Mouse (Mus musculus): Measurements from ENCODE around the gene Rasal1. TPM values are rescaled to one million over a fixed set of nuclear protein-coding genes. Genes with fewer than 3 reads are reported as not detected.
A peak's percentile ranks its signal among the peaks of the same experiment; 100 is the strongest.

Rasal1 gene
- polyA plus RNA-seq, 1 experiment from 2014 or later = 1.0 TPM

DNA sequence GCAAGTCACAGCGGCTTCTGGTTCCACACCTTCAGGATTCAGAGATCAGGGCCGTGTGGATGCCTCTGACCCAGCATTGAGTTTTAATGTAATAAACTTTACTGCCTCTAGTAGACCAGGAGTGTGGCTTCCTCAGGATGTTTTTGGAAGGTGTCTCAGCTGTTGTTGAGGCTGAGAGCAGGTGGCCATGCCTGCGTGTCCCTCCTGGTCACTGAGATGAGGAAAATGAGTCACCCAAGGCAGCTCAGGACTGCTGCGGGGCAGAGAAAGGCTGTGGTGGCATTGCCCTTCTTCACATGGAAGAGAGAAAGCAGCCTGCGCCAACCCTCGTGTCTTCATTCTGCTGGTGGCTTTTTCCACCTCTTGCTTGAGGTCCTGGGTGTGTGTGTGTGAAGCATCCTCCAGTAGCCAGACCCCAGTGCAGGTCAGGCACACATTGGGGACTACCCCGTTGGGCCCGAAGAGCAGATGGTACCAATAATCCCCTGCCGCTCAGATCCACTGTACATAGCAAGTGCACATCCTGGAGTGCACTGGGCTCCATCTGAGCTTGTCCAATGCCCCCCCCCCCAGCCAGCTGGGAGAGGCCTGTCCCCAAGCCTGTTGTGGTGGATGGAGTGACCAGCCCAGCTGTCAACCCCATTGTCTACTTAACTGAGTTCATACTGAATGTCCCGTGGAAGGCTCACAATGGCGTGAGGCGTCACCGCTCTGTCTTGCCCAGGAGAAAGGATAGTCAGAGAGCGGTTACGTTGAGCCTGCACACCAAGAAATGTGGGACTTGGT is 20.9 kb upstream of the Rasal1 start:
- H3K9ac ChIP-seq = no peak overlapping the region
- H3K27me3 ChIP-seq (replicated peaks) = peaks cover 8% of the 10 kb centered on the region
- 78% methylated on average over 15 of the region's 15 CpGs for WGBS
- peaks cover 5% of the 10 kb centered on the region for H3K4me1 ChIP-seq
- H3K4me3 ChIP-seq = no peak overlapping the region
- ATAC-seq (replicated peaks) = no peak
- no peaks in the 10 kb centered on the region for H3K9me3 ChIP-seq
- H3K36me3 ChIP-seq (replicated peaks) = 0 out of 2 replicates have a peak, but pooled peaks cover 19% of the 10 kb centered on the region
- H3K27ac ChIP-seq = no peak overlapping the region
- no peak overlapping the region for H3K4me2 ChIP-seq

DNA sequence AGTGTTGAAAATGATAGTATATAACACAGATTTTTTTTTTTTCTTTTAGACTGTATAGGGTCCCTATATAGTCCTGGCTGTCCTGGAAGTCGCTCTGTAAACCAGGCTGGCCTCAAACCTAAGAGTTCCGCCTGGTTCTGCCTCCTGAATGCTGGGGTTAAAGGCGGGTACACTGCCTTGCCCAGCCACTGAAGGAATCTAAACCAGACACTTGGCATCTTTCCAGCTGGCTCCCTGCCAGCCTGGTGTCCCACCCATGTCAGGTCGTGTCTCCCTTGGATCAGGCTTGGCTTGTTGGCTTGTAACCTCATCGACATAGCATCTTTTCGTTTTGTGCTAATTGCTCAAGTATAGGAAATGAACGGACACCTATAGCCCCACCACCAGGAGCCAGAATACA is 20.0 kb upstream of the Rasal1 start:
- Histone ChIP-seq H3K27ac (no peak overlapping the region), H3K9ac (no peak overlapping the region), H3K9me3 (no peaks in the 10 kb centered on the region), H3K4me3 (no peak overlapping the region), H3K27me3 (replicated peaks) (peaks cover 8% of the 10 kb centered on the region), H3K36me3 (replicated peaks) (0 out of 2 replicates have a peak, but pooled peaks cover 19% of the 10 kb centered on the region), H3K4me1 (peaks cover 5% of the 10 kb centered on the region), H3K4me2 (no peak overlapping the region)
- WGBS = 58% methylated on average over 7 of the region's 7 CpGs
- ATAC-seq (replicated peaks) = no peak

DNA sequence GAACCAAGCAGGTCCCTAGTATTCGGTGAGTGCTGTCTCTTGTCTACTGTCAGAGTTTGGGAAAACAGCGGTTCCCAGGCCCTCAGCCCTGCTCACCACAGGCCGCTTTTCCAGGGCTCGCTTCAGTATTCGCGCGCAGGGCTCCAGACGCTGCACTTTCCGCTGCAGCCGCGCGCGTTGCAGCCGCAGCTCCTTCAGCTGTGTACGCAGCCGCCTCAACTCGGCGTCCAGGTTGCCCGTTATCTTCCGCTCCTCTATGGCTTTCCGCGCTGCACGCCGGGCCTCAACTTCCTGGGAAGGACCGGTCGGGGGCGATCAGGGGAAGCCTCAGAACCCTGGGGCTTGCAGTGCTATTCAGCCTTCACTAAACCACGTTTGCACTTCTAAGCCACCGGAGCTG is 17.5 kb upstream of the Rasal1 start:
- Histone ChIP-seq H3K4me3 (0 out of 2 replicates have a peak overlapping the region, but pooled peaks have one; percentile 2), H3K36me3 (replicated peaks) (0 out of 2 replicates have a peak, but pooled peaks cover 8% of the 10 kb centered on the region)

DNA sequence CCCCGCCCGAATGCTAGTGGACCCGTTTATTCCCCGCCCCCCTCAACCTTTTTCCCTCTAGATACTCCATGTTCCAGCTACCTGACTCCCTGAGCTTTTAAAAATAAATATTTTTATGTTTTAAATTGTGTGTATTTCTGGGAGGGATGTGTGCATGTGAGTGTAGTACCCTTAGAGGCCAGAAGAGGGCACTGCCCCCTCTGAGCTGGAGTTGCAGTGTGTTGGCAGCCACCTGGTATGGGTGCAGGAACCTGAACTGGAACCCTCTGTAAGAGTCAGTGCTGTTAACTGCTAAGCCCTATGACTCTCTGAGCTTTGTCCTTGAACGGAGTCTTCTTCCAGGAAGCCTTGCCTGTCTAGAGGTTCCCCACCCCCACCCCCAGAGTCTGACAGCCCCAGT is 16.7 kb upstream of the Rasal1 start:
- Histone ChIP-seq H3K4me3 (no peak overlapping the region), H3K4me1 (peaks cover 5% of the 10 kb centered on the region), H3K27me3 (replicated peaks) (peaks cover 8% of the 10 kb centered on the region), H3K27ac (no peak overlapping the region), H3K4me2 (no peak overlapping the region), H3K9ac (no peak overlapping the region), H3K9me3 (no peaks in the 10 kb centered on the region), H3K36me3 (replicated peaks) (0 out of 2 replicates have a peak, but pooled peaks cover 8% of the 10 kb centered on the region)
- ATAC-seq (replicated peaks) = no peak
- 93% methylated on average over 5 of the region's 5 CpGs for WGBS

More for the DNA sequence above, 17.5 kb upstream of the Rasal1 start:
- peaks cover 5% of the 10 kb centered on the region for H3K4me1 ChIP-seq
- 6% methylated on average over 29 of the region's 29 CpGs for WGBS
- peaks cover 8% of the 10 kb centered on the region for H3K27me3 ChIP-seq (replicated peaks)
- H3K9ac ChIP-seq = peak overlapping the region; percentile 22; the same call in 1 of the 2 replicates
- H3K9me3 ChIP-seq = no peaks in the 10 kb centered on the region
- no peak overlapping the region for H3K27ac ChIP-seq
- no peak for ATAC-seq (replicated peaks)
- peak overlapping the region; percentile 47 for H3K4me2 ChIP-seq

DNA sequence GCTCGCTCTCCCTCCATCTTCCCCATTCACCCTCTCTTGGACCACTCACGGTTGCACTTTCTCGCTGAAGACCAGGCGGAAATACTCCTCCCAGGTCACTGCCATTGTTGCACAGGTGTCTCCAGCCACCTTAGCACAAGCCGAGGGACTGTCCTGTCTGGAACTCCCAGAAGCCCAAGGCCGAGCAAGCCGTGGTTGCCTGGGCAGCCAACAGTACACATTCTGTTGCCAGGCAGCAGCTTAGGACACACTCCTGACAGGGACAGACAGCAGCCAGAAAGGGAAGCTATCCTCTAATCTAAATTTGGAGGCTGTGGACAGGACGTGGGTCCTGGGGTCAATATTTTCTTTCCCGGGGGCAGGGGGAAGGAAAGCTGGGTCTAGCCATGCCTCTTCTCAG is 14.5 kb upstream of the Rasal1 start, which contains the start of gene Cfap73:
Gene Cfap73, minus strand, starts transcription at position 105 of the 400 bp plus-strand sequence.
- H3K36me3 ChIP-seq (replicated peaks) = no peaks in the 10 kb centered on the region
- ATAC-seq (replicated peaks) = no peak
- H3K4me2 ChIP-seq = no peak within 1 kb of the TSS
- H3K4me3 ChIP-seq = no peak within 1 kb of the TSS
- no peak within 1 kb of the TSS for H3K27ac ChIP-seq
- WGBS = 58% methylated on average over 9 of the region's 9 CpGs
- H3K4me1 ChIP-seq = peaks cover 5% of the 10 kb centered on the region
- H3K27me3 ChIP-seq (replicated peaks) = peaks cover 8% of the 10 kb centered on the region
- no peaks in the 10 kb centered on the region for H3K9me3 ChIP-seq
- no peak within 1 kb of the TSS for H3K9ac ChIP-seq

DNA sequence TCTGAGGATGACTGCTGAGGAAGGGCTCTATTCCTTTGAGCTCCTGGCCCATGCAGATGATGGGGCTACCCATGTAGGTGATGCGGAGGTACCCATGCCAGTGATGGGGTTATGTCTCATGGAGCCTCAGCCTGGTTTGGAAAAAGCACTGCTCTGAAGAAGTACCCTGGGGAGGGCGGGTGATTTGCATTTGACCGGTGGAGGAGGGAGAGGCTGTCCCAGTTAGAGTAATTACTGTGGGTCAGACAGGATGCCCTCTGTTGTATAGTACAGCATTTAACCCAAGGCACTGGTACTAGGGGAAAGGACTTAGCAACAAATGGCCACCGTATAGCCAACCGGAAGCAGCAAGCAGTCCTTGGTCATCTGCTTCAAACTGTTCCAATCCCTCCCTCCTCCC is 13.8 kb upstream of the Rasal1 start:
- 56% methylated on average over 5 of the region's 5 CpGs for WGBS
- no peaks in the 10 kb centered on the region for H3K36me3 ChIP-seq (replicated peaks)

DNA sequence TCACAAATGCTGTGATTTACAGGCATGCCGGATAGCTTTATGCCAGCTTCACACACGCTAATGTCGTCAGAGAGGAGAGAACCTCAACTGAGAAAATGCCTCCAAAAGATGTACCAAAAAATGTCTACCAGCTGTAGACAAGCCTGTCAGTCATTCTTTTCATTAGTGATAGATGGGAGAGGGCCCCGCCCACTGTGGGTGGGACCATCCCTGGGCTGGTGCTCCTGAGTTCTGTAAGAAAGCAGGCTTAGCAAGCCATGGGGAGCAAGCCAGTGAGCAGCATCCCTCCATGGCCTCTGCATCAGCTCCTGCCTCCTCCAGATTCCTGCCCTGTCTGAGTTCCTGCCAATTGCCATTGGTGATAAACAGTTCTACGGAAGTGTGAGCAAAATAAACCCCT is 13.0 kb upstream of the Rasal1 start:
- Histone ChIP-seq H3K4me1 (peaks cover 5% of the 10 kb centered on the region), H3K9me3 (no peaks in the 10 kb centered on the region), H3K27me3 (replicated peaks) (0 out of 2 replicates have a peak, but pooled peaks cover under 1% of the 10 kb centered on the region), H3K9ac (no peak overlapping the region), H3K36me3 (replicated peaks) (no peaks in the 10 kb centered on the region), H3K4me2 (no peak overlapping the region), H3K27ac (no peak overlapping the region), H3K4me3 (no peak overlapping the region)
- 85% methylated on average over 5 of the region's 5 CpGs for WGBS
- ATAC-seq (replicated peaks) = no peak

More for the DNA sequence above, 13.8 kb upstream of the Rasal1 start:
- Histone ChIP-seq H3K4me2 (no peak overlapping the region), H3K9me3 (no peaks in the 10 kb centered on the region), H3K27me3 (replicated peaks) (peaks cover 8% of the 10 kb centered on the region), H3K4me1 (peaks cover 5% of the 10 kb centered on the region), H3K4me3 (no peak overlapping the region), H3K9ac (no peak overlapping the region), H3K27ac (no peak overlapping the region)
- ATAC-seq (replicated peaks) = no peak

DNA sequence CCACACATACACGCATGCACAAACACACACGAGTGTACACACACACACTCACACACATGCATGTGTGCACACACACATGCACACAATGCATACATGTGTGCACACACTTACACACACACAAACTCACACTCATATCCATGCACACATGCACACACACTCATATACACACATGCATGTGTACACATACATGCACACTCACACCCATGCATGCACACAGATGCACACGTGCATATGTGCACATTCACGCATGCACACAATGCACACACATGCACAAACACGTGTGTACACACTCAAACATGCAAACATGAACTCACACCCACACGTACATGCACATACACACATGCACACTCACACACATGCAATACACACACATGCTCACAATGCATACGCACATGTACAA is 8.5 kb upstream of the Rasal1 start:
- 92% methylated on average over 7 of the region's 7 CpGs for WGBS

DNA sequence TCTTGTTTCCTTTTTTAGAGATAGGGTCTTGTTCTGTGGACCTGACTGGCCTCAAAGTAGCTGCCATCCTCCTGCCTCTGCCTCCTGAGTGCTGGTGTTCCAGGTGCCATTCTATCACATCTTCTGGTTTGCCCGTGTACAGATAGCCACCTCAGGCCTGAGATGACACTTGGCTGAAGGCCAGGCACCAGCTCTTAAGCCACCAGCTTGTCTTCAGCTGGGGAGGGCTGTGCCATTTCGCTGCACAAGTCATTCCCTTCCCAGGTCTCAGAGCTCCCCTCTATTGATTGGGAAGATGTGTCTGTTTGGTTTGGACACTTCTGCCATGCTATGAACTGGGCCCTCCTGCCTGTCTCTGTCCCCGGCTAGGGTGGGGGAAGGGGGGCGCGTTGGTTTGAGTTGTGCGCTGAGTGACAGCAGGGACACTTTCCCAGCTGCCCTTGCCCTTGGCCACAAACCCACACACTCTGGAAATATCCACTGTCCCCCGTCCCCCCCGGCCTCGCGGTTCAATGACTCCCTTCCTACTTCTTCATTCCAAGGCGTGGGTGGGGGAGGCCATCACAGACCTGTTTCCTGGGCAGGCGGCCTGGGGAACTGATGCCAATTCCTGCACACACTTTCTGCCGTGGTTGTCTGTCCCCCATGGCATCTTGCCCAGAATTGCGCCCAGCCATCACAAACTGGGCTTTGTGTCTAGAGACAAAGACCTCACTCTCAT is 5.1 kb upstream of the Rasal1 start:
- no peak overlapping the region for H3K9ac ChIP-seq
- no peak for ATAC-seq (replicated peaks)
- no peak overlapping the region for H3K4me2 ChIP-seq
- 77% methylated on average over 14 of the region's 14 CpGs for WGBS
- H3K4me3 ChIP-seq = no peak overlapping the region
- H3K4me1 ChIP-seq = peaks cover 2% of the 10 kb centered on the region
- H3K27ac ChIP-seq = no peak overlapping the region
- no peaks in the 10 kb centered on the region for H3K9me3 ChIP-seq
- peaks cover 10% of the 10 kb centered on the region for H3K27me3 ChIP-seq (replicated peaks)
- H3K36me3 ChIP-seq (replicated peaks) = no peaks in the 10 kb centered on the region

More for the DNA sequence above, 8.5 kb upstream of the Rasal1 start:
- Histone ChIP-seq H3K36me3 (replicated peaks) (no peaks in the 10 kb centered on the region), H3K4me1 (no peaks in the 10 kb centered on the region), H3K27ac (no peak overlapping the region), H3K4me3 (no peak overlapping the region), H3K9ac (no peak overlapping the region), H3K27me3 (replicated peaks) (no peaks in the 10 kb centered on the region), H3K9me3 (no peaks in the 10 kb centered on the region), H3K4me2 (no peak overlapping the region)
- no peak for ATAC-seq (replicated peaks)

DNA sequence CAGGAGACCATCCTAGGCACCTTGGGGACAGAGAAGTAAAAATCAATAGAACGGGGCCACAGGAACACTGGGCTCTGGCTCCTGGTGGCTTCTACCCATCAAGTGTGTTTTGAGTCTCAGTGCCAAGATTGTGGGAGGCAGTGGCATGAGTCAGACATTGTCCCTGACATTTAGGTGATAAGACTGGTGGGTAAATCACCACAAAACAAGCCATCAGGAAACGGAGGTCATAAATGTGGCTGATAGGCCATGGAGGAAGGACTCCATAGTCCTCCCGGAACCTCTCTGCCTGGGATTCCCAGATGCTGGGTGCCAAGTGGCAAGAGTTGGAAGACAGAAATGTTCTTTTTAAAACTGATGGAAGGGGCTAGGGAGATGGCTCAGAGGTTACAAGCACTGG is 4.4 kb upstream of the Rasal1 start:
- Histone ChIP-seq H3K27ac (no peak overlapping the region), H3K4me2 (no peak overlapping the region), H3K9ac (no peak overlapping the region), H3K36me3 (replicated peaks) (no peaks in the 10 kb centered on the region), H3K4me1 (peaks cover 9% of the 10 kb centered on the region), H3K9me3 (no peaks in the 10 kb centered on the region), H3K4me3 (no peak overlapping the region), H3K27me3 (replicated peaks) (peaks cover 17% of the 10 kb centered on the region)
- ATAC-seq (replicated peaks) = no peak
- 82% methylated on average over 3 of the region's 3 CpGs for WGBS

DNA sequence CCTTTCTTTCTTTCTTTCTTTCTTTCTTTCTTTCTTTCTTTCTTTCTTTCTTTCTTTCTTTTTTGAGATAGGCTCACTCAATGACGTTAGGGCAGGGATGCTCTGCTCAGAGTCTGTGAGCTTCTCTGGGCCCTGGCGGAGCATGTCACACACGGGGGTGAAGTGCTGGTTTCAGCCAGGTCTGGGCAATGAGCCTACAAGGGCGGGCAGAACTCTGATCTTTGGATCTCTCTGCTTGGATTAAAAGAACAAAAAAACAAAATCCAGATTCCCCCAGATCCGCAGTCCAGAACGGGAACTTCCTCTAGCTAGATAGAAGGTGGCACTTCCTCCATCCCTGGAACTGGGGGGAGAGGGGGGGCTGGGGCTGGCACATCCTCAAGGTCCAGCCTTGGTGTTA is 2.8 kb upstream of the Rasal1 start:
- Histone ChIP-seq H3K27me3 (replicated peaks) (peaks cover 33% of the 10 kb centered on the region), H3K36me3 (replicated peaks) (no peaks in the 10 kb centered on the region), H3K9me3 (no peaks in the 10 kb centered on the region), H3K4me3 (no peak overlapping the region), H3K4me2 (no peak overlapping the region), H3K9ac (no peak overlapping the region), H3K27ac (no peak overlapping the region), H3K4me1 (peaks cover 13% of the 10 kb centered on the region)
- ATAC-seq (replicated peaks) = no peak
- WGBS = 50% methylated on average over 6 of the region's 6 CpGs

DNA sequence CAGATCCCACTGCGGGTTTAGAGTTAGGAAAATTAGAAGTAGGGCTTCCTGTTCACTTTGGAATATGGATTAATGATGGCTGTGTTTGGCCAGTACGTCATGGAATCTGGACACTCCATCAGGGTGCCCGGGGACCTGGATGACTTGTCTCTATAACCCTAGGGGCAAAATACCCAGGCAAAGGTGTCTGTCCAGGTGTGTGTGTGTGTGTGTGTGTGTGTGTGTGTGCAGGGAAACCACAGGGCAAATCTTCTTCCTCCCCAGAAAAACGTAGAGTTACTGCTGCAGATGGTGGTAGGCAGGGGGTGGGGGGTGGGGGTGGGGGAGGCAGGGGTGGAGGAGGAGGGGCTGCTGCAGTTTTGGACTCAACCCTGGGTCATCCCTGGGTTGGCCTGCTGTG is 1.3 kb upstream of the Rasal1 start:
- Histone ChIP-seq H3K4me2 (no peak overlapping the region), H3K27ac (no peak overlapping the region), H3K4me3 (no peak overlapping the region), H3K9ac (no peak overlapping the region), H3K4me1 (peaks cover 13% of the 10 kb centered on the region), H3K9me3 (no peaks in the 10 kb centered on the region), H3K27me3 (replicated peaks) (peaks cover 34% of the 10 kb centered on the region), H3K36me3 (replicated peaks) (no peaks in the 10 kb centered on the region)
- no peak for ATAC-seq (replicated peaks)
- WGBS = 88% methylated on average over 3 of the region's 4 CpGs
